Mouse (Mus musculus) midbrain, postnatal 0 days (tissue): Measurements from ENCODE around the gene Hs3st4. TPM values are rescaled to one million over a fixed set of nuclear protein-coding genes. Genes with fewer than 3 reads are reported as not detected.

Experiments
- ATAC-seq: fragments of 200-750 bp; cut with Nextera tagmentation; 2 replicates; pipeline ENCODE4 v1.8.0; 2017; ENCODE audit warnings: moderate number of reproducible peaks, mild to moderate bottlenecking, moderate TSS enrichment, moderate library complexity; ENCODE audit not compliant: low FRiP score
- DNase-seq: peaks from one replicate; pipeline ENCODE4 v3.0.0-alpha.2; 2015; ENCODE audit warnings: low spot score
- H3K27ac ChIP-seq: fragments of 300-500 bp; sonication (generic); 2 replicates; pipeline ENCODE4 v1.5.1; 2014; ENCODE audit warnings: low read depth, mild to moderate bottlenecking, low read length, mixed read lengths
- H3K27me3 ChIP-seq: fragments of 300-500 bp; sonication (generic); 2 replicates; pipeline ENCODE4 v1.6.1; 2014; ENCODE audit warnings: low read length, control low read depth, mixed read lengths; ENCODE audit not compliant: insufficient read depth
- H3K36me3 ChIP-seq: fragments of 300-500 bp; sonication (generic); 2 replicates; pipeline ENCODE4 v1.6.1; 2014; ENCODE audit warnings: low read length, control low read depth, mixed read lengths; ENCODE audit not compliant: insufficient read depth
- H3K4me1 ChIP-seq: fragments of 300-500 bp; sonication (generic); 2 replicates; pipeline ENCODE4 v1.6.1; 2014; ENCODE audit warnings: mild to moderate bottlenecking, control low read depth, antibody characterized with exemption, low read length, mixed read lengths; ENCODE audit not compliant: insufficient read depth
- H3K4me2 ChIP-seq: fragments of 300-500 bp; sonication (generic); 2 replicates; pipeline ENCODE4 v1.6.1; 2014; ENCODE audit warnings: low read depth, mild to moderate bottlenecking, low read length, mixed read lengths; ENCODE audit not compliant: poor library complexity, severe bottlenecking
- H3K4me3 ChIP-seq: fragments of 300-500 bp; sonication (generic); 2 replicates; pipeline ENCODE4 v1.5.1; 2014; ENCODE audit warnings: low read depth, mild to moderate bottlenecking, low read length, moderate library complexity
- H3K9ac ChIP-seq: fragments of 300-500 bp; sonication (generic); replicated peaks from 2 replicates; pipeline ENCODE4 v1.6.1; 2014; ENCODE audit warnings: mild to moderate bottlenecking, low read length, moderate library complexity, mixed read lengths; ENCODE audit not compliant: poor library complexity, severe bottlenecking
- H3K9me3 ChIP-seq: fragments of 300-500 bp; sonication (generic); 2 replicates; pipeline ENCODE4 v1.6.1; 2016; ENCODE audit warnings: low read length, control low read depth
- CTCF ChIP-seq: IDR thresholded peaks from 2 replicates; pipeline ENCODE4 v1.5.1; 2016; ENCODE audit warnings: antibody characterized with exemption, mild to moderate bottlenecking
- whole genome bisulfite sequencing: fragments of 180-500 bp; shearing (Covaris S2); extraction: QIAGEN DNeasy Blood & Tissue Kit; methylation state at CpG from one replicate; pipeline ENCODE4 v1.1.7; 2014; 5-methylcytosine and 5-hydroxymethylcytosine counted together
- polyA plus RNA-seq: library from polyadenylated mRNA; unstranded; fragments of >200 nt; fragmentation: Nextera tagmentation; extraction: Ambion mirVana; gene quantifications from 2 replicates; pipeline ENCODE4 v1.2.1, GENCODE M21; 2015
- total RNA-seq: library from RNA; depleted of rRNA; stranded (reverse); fragments of >200 nt; gene quantifications from 2 replicates; pipeline ENCODE4 v1.2.3, GENCODE M21; 2014

Gene Hs3st4
- total and polyA plus RNA-seq, 2 experiments from 2014 or later = 22.5 to 38.6 TPM

DNA sequence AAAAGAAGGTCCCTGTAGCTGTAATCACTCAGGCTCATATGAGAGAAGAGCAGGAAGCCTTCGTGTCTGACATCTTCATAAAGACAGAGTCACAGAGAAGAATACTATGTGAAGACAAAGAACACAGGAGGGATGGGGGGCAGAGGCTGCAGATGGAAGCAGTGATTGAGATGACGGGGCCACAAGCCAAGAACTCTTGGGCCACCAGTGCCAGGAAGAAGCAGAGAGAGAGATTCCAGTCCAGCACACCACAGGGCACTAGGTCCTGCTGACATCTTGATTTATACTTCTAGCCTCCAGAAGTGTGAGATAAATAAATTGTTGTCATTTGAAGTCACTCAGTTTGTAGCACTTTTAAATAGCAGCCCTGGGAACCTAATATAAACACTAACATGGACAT, 168.2 kb downstream of the Hs3st4 start:
- Histone ChIP-seq H3K4me2 (no peak overlapping the region), H3K36me3 (peaks cover 2% of the 10 kb centered on the region; the same call in 1 of the 2 replicates), H3K4me3 (no peak overlapping the region), H3K9me3 (no peaks in the 10 kb centered on the region), H3K4me1 (no peaks in the 10 kb centered on the region), H3K27me3 (no peaks in the 10 kb centered on the region), H3K9ac (no peak overlapping the region), H3K27ac (no peak overlapping the region)
- DNase-seq = peak; percentile 18
- ATAC-seq = no peak
- WGBS = 78% methylated on average over 2 of the region's 2 CpGs
- TF ChIP-seq CTCF = no peak

GRCm38 (mm10) chr7:124163301-124163700, 180.6 kb downstream of the Hs3st4 start:
- DNase-seq (no peak), ATAC-seq (no peak)
- no peaks in the 10 kb centered on the region for H3K4me1 ChIP-seq
- H3K27ac ChIP-seq = no peak overlapping the region
- no peak overlapping the region for H3K4me3 ChIP-seq
- H3K9ac ChIP-seq = no peak overlapping the region
- H3K27me3 ChIP-seq = no peaks in the 10 kb centered on the region
- H3K4me2 ChIP-seq = no peak overlapping the region
- TF ChIP-seq CTCF = no peak
- H3K36me3 ChIP-seq = no peaks in the 10 kb centered on the region
- H3K9me3 ChIP-seq = no peaks in the 10 kb centered on the region
- WGBS = 94% methylated on average over 1 of the region's 1 CpGs

- Histone ChIP-seq H3K4me3 (no peak overlapping the region), H3K36me3 (no peaks in the 10 kb centered on the region), H3K9ac (no peak overlapping the region), H3K4me2 (no peak overlapping the region), H3K27me3 (no peaks in the 10 kb centered on the region), H3K9me3 (no peaks in the 10 kb centered on the region), H3K27ac (no peak overlapping the region), H3K4me1 (no peaks in the 10 kb centered on the region)
- no peak for TF ChIP-seq CTCF
- ATAC-seq = no peak
- WGBS = 96% methylated on average over 1 of the region's 1 CpGs
- DNase-seq = no peak
Measured at GRCm38 (mm10) chr7:124166229-124166628, 183.6 kb downstream of the Hs3st4 start.

GRCm38 (mm10) chr7:124168796-124169195, 186.1 kb downstream of the Hs3st4 start:
- WGBS = 93% methylated on average over 2 of the region's 2 CpGs
- DNase-seq (no peak), ATAC-seq (no peak)
- H3K27ac ChIP-seq = no peak overlapping the region
- H3K9me3 ChIP-seq = no peaks in the 10 kb centered on the region
- H3K4me3 ChIP-seq = no peak overlapping the region
- no peaks in the 10 kb centered on the region for H3K27me3 ChIP-seq
- H3K36me3 ChIP-seq = no peaks in the 10 kb centered on the region
- no peak for TF ChIP-seq CTCF
- H3K4me2 ChIP-seq = no peak overlapping the region
- H3K9ac ChIP-seq = no peak overlapping the region
- H3K4me1 ChIP-seq = no peaks in the 10 kb centered on the region

DNA sequence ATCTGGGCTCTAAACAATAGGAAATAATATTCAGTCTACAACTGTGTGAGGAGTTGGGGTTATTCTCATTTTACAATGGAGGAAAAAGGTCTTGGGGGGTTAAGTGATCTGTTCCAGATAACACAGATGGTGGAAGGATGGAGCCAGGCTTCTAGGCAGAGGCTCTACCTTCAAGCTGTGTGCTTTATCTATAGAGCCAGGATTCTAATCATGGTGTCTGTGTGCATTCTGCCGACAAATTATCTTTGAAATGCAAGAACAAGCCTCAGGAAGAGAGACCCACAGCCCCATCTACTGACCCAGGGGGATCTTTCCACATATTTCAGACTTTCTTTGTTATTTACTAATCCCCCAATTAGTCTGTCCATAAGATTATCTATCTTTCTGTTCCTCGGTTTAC, 187.3 kb downstream of the Hs3st4 start:
- Histone ChIP-seq H3K9me3 (no peaks in the 10 kb centered on the region), H3K4me1 (no peaks in the 10 kb centered on the region), H3K9ac (no peak overlapping the region), H3K4me3 (no peak overlapping the region), H3K36me3 (no peaks in the 10 kb centered on the region), H3K27me3 (no peaks in the 10 kb centered on the region), H3K4me2 (no peak overlapping the region), H3K27ac (no peak overlapping the region)
- DNase-seq (peak; percentile 27), ATAC-seq (no peak)
- no peak for TF ChIP-seq CTCF
- 82% methylated on average over 2 of the region's 2 CpGs for WGBS

DNA sequence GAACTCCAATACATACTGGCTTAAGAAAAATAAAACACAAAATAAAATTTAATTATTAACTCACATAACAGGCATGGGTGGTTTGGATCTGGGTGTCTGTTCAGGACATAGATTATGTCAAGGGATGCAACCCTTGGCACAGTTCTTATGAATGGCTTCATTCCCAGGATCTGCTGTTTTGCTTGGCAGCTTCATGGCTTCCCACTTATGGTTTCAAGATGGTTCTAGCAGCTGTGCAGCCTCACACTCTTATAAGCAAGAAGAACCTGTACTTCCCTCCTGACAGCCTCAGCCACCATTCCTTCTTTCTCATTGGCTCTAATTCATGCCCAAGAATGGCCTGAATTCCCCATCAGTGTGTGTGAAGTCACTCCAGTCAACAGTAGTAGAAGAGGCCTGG, 189.3 kb downstream of the Hs3st4 start:
- peak; percentile 37 for DNase-seq
- H3K4me1 ChIP-seq = no peaks in the 10 kb centered on the region
- TF ChIP-seq CTCF = no peak
- no peaks in the 10 kb centered on the region for H3K27me3 ChIP-seq
- no peak overlapping the region for H3K9ac ChIP-seq
- no peak overlapping the region for H3K27ac ChIP-seq
- no peak overlapping the region for H3K4me3 ChIP-seq
- H3K9me3 ChIP-seq = no peaks in the 10 kb centered on the region
- no peaks in the 10 kb centered on the region for H3K36me3 ChIP-seq
- H3K4me2 ChIP-seq = no peak overlapping the region
- ATAC-seq = no peak
